Mouse (Mus musculus) heart, postnatal 0 days (tissue): Measurements from ENCODE around the gene Gm4027.
"Not testable (repeated sequence)": the region's sequence is repeated elsewhere in the genome, so short reads cannot be mapped to it uniquely, and the experiment has no call there.

Experiments used
- CTCF ChIP-seq: IDR thresholded peaks from 2 replicates; pipeline ENCODE4 v1.5.1; 2016; ENCODE audit warnings: antibody characterized with exemption, control low read depth, low read depth
- EP300 ChIP-seq: IDR thresholded peaks from 2 replicates; pipeline ENCODE4 v1.6.1; 2016; ENCODE audit warnings: antibody characterized with exemption, low read depth

GRCm38 (mm10) chr12:87618569-87618968 lies at the start of gene Gm4027:
- not testable (repeated sequence) for TF ChIP-seq CTCF, EP300
